Mouse (Mus musculus): ENCODE data around the gene Tnni2. TPM values are rescaled to one million over a fixed set of nuclear protein-coding genes. Genes with fewer than 3 reads are reported as not detected.

Tnni2 gene
- total RNA-seq, 1 experiment from 2014 or later = 18.2 TPM

DNA sequence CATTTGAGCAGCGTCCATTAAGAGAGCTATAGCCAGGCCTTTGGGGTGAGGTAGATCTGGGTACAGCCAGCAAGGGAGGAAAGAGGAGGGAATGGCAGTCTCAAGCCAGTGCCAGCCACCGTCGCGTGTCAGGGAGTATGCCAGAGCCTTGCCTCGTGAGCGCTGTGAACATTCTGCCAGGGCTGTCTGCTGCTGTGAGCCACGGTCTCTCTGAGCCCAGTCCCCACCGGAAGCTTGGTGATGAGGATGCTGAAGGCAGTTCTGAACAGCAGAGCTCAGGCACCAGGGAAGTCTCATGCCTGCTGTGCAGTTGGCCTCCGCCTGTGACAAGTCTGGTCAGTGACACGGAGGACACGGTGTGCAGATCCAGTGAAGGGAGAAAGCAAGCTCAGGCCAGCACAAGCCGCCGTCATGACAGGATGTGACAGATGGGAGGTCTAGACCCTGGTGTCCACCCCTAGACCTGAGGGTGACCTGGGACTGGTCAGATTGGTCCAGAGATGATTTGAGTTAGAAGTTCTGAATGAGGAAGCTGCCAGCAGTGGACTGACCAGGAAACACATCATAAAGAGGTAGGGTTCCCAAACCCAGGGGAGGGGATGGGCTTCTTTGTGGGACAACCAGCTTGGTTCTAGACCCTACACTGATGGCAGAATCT, 35.3 kb downstream of the Tnni2 start:
- no peak for ATAC-seq (ENCODE audit: extremely low read depth, insufficient number of reproducible peaks, low FRiP score, poor library complexity, severe bottlenecking)

DNA sequence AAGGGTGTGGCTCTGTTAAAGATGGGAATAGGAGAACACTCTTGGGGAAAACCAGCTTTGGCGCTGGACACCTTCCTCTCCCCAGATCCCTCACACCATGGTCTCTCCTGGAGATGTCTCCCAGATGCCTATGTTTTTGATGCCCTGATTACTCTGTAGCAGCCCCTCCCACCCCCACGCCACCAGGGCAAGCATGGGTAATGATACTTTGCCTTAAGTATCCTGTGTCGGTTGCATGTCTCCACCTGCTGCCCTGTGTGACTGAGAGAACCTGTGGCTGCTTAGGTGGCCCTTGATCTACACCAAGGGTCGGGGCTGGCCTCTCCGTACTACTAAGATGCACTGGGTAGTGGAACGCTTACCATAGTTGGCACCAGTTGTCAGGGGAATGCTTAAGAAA, 36.4 kb downstream of the Tnni2 start:
- ATAC-seq (ENCODE audit: extremely low read depth, insufficient number of reproducible peaks, low FRiP score, poor library complexity, severe bottlenecking) = no peak

DNA sequence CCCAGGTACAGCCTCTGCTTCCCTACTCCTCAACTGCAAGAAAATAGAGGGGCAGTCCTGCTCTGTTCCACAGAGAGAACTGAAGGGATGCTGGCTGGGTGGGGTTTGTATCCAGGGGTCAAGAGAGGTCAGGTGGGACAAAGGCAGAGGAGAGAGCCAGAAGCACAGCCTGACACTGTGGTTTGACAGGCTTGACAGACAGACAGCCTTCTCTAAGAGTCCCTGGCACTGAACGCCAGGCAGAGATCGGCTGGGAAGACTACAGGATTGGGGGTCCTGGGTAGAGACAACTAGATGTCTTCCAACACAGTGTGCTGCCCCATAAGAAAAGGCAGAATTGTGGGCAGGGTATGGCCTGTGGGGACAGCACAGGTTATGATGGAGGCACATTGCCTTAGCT, 37.0 kb downstream of the Tnni2 start:
- no peak for ATAC-seq (ENCODE audit: extremely low read depth, insufficient number of reproducible peaks, low FRiP score, poor library complexity, severe bottlenecking)

DNA sequence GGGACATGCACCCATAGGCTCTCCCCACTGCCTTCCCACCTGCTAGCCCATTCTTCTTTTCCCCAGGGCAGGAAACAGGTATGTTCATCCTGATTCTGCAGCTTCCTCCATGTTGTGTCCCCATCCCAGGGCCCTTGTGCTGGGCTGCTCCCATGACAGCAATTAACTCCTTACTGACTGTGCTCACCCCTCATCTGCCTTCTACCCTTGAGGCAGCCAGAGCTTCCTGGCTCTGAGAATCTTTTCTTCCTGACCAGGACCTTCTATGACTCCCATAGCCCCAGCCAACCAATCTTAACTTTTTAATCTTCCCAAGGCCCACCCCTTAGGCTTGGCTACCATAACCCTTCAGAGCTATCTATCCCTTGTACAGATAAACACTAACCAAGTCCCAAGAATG, 37.7 kb downstream of the Tnni2 start:
- no peak for ATAC-seq (ENCODE audit: extremely low read depth, insufficient number of reproducible peaks, low FRiP score, poor library complexity, severe bottlenecking)

DNA sequence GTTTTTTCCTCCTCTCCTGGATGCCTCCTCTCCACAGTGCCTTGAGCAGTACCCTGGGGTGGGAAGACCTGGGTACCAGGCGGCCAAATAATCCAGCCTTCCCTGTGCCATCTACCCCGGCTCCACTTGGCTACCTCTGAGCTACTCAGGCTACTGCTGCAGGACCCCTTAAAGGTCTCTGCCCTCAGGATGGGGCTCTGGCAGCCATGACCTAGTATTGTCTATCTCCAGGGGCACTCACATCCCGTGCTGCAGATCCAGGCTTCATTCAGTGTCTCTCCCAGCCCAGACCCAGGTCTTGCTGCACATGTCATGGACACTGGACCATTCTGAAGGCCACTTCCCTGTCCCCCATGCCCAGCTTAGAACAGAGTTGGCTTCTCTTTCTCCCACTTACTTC, 38.3 kb downstream of the Tnni2 start:
- no peak for ATAC-seq (ENCODE audit: extremely low read depth, insufficient number of reproducible peaks, low FRiP score, poor library complexity, severe bottlenecking)

DNA sequence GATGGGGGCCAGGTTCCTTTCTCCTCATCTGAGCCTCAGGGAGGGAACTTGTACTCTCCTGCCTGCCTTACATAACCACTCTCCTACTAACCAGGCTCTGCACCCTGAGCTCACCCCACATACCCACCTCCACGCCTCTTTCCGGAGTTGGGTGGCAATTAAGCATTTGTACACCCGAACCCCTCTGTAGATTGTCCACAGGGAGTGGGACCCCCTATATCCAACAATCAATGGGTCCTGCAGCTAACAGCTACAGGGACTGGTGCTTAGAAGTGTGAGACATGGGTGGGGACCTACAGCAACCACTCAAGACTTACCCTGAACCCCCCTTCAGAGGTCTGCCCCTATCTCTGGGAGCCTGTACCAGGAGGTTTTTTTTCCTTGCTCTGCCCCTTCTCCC, 39.1 kb downstream of the Tnni2 start:
- ATAC-seq (ENCODE audit: extremely low read depth, insufficient number of reproducible peaks, low FRiP score, poor library complexity, severe bottlenecking) = no peak

DNA sequence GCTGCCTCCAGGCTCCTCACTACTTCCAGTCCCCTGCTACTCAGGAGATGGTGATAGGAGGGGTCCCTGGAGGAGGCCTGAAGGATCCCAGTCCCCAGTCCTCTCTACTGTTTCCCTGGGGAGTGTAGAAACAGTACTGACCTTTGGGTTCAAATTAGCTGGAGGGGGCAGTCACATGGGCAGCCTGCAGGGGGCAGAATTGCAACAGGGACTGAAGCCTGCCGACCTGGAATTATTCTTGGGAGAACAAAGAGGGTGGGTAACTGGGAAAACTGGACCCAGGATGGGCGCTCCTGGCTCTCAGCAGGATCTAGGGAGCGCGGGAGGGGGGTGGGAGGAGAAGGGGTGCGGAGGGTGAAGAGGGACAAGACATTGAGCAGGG, 39.6 kb downstream of the Tnni2 start:
- no peak for ATAC-seq (ENCODE audit: extremely low read depth, insufficient number of reproducible peaks, low FRiP score, poor library complexity, severe bottlenecking)

DNA sequence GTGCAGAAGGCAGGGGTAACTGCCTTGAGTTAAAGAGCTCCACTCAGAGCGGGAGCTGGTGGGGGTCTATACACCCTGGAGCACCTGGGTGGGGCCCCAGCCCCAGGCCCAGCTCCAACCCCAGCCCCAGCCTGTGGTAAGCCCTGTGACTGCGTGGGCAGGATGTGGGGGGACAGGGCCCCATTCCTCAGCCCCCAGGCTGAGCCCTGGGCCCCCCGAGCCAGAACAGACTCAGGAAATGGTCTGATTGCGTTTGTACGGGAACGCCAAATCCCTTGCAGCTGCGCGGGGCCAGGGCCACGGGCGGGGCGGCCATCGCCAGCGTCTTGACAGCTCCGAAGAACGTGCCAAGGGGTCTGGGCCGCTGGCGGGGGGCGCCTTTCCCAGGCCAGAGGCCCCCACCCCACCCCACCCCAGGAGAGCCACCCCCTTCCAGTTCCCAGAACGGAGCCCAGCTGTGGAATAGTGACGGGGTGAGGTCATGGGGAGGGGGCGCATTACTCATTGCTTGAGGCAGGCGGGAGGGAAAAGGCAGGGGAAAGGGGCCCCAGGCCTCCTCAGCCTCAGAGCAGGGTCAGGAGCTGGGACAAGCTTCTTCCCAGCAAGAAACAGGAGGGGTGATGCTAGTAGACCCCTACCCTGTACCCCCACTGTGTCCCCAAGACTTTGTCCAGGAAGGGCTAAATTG, 40.1 kb downstream of the Tnni2 start:
- ATAC-seq (ENCODE audit: extremely low read depth, insufficient number of reproducible peaks, low FRiP score, poor library complexity, severe bottlenecking) = no peak

DNA sequence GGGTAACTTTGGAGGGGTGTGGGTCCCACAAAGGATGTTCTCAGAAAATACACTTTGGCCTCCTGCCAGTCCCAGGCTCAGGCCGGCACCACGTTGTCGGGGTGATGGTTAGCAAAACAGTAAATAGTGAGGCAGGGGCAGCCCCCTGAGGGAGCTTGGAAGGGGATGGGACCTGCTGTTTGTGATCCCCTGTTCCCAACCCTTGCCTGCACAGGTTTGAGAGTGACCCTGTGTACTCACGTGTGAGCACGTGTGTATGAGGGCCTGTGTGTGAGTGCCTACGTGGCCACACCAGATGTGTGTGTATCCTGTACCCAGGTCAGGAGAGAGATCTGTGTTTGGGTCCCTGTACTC, 40.6 kb downstream of the Tnni2 start:
- no peak for ATAC-seq (ENCODE audit: extremely low read depth, insufficient number of reproducible peaks, low FRiP score, poor library complexity, severe bottlenecking)

DNA sequence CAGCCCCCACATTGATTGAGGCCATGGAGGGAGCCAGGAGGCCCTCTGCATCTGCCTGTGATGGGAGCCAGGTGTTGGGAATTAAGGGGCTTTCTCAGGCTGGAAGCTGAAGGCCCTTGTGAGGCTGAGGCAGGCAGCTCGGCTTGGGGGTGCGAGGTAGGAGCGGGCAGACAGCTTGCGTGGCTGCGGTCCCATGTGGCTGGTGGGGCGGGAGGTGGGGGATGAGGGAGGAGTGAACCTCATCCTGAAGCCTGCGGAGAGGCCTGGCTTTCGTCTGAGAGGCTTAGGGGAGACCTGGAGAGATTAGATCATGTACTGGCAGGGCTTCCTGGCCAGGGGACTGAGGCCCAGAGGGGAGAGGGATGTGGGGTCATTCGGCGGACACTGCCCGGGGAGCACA, 41.5 kb downstream of the Tnni2 start:
- ATAC-seq (ENCODE audit: extremely low read depth, insufficient number of reproducible peaks, low FRiP score, poor library complexity, severe bottlenecking) = no peak

DNA sequence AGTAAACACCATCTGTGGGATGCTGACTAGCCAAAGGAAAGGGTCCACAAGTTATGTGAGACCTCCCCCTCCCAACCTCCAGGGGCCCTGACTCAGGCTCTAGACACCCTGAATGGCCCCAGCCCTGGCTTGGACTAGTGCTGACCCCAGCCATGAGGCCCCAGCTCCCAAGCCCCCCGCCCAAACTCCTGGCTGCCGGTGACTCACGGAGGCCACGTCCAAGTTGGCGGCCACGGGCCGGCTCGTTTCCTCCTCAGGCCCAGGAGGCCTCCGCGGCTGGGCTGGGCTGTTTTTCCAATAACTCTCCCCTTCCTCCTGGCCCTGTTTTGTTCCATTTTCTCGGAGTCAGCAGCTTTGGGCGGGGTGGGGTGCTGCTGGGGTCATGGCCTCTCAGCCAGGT, 43.2 kb downstream of the Tnni2 start:
- no peak for ATAC-seq (ENCODE audit: extremely low read depth, insufficient number of reproducible peaks, low FRiP score, poor library complexity, severe bottlenecking)

DNA sequence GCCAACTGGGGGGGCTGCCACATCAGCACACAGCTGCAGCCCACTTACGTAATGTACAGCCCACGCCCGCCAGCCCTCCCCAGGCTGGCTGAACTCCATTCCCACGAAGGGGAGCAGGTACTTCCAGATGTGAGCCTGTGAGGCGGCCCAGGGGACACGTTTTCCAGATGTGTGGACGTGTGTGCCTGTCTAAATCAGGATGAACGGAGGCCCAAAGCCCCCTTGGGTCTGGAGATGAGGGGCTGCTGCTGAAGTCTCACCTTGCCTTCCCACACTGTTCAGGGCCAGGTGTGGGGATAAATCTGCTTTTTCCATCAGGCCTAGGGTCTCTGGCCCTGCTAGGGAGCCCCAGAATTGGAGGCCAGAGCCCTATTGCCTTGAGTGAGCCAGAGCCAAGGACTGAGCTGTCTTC, 45.1 kb downstream of the Tnni2 start:
- no peak for ATAC-seq (ENCODE audit: extremely low read depth, insufficient number of reproducible peaks, low FRiP score, poor library complexity, severe bottlenecking)

DNA sequence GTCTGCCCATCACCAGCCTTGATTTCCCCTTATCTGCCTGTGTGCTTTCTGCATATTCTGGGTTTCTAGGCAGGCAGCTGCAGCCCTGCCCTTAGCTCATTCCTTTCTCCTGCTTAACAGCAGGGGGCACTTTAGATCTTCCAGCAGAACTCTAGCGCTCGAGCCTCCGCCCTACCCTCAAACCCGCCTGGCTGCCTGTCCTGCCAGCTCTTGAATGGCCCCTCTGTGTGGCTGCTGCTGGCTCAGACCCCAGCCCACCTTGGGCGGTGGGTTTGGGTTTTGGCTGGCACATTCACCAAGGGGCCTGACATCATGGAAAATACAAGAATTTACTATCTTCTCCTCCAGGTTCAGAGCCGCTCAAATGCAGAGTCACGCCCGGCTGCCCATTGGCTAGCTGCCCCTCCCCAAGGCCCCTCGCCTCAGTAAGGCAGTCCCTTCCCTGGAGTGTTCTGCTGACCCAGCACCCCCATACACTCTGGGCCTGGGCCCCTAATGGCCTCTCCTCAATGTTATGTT, 45.8 kb downstream of the Tnni2 start:
- no peak for ATAC-seq (ENCODE audit: extremely low read depth, insufficient number of reproducible peaks, low FRiP score, poor library complexity, severe bottlenecking)

DNA sequence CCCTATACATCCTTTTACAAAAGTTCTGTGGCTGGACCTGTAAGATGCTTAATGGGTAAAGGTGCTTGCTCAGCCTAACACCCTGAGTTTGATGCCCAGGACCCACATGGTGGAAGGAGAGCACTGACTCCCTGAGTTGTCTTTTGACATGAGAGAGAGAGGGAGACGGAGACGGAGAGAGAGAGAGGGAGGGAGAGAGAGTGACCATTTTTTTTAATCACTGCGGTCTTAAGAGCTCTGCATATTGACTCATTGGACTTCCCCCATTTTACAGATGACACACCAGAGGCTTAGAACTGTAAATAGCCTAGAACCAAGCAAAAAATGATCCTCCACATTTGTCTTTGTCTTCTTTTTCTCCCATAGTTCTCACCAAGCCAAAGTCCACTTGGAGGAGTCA, 46.4 kb downstream of the Tnni2 start:
- ATAC-seq (ENCODE audit: extremely low read depth, insufficient number of reproducible peaks, low FRiP score, poor library complexity, severe bottlenecking) = no peak

DNA sequence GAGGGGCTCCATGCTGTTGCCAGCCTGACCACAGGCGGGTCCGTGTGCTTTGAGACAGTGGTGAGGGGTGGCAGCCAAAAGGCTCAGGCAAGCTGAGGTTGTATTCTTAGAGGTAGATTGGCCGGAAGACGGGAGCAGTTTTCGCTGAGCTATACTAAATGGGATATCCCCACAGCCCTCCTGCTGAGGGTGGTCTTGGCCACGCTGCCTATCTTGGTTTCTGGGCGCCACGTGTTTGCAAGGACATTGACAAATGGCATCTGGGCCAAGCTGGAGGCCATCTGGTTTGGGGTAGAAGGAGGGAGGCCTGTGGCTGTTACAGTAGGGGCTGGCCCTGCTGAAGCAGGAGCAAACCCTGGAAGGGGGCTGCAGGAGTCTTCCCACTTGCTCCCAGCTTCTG, 51.9 kb downstream of the Tnni2 start:
- ATAC-seq (ENCODE audit: extremely low read depth, insufficient number of reproducible peaks, low FRiP score, poor library complexity, severe bottlenecking) = no peak

Other genes with a start within 250 kb of the Tnni2 start
- gene Krtap5-3, start 240.4 kb upstream of the Tnni2 start, total RNA-seq (2017) = not detected in 2 replicates
- gene Gm7579, start 229.9 kb upstream of the Tnni2 start, total RNA-seq (2017) = not detected in 2 replicates
- gene Krtap5-5, start 211.8 kb upstream of the Tnni2 start, total RNA-seq (2017) = not detected in 2 replicates
- not detected in 2 replicates for gene Gm40460, start 200.7 kb upstream of the Tnni2 start, total RNA-seq (2017)
- not detected in 2 replicates for gene Gm2431, start 183.5 kb upstream of the Tnni2 start, total RNA-seq (2017)
- gene Gm4559, start 167.4 kb upstream of the Tnni2 start, total RNA-seq (2017) = not detected in 2 replicates
- not detected in 2 replicates for gene Krtap5-1, start 144.7 kb upstream of the Tnni2 start, total RNA-seq (2017)
- not detected in 2 replicates for gene Krtap5-4, start 138.3 kb upstream of the Tnni2 start, total RNA-seq (2017)
- 0.81 and 0.86 TPM in 2 replicates for gene Ifitm10, start 68.1 kb upstream of the Tnni2 start, total RNA-seq (2017)
- gene Gm49369, start 59.1 kb upstream of the Tnni2 start, total RNA-seq (2017) = 494 and 495 TPM in 2 replicates
- 408 and 447 TPM in 2 replicates for gene Ctsd, start 53.8 kb upstream of the Tnni2 start, total RNA-seq (2017)
- gene Syt8, start 7.0 kb upstream of the Tnni2 start, total RNA-seq (2017) = 1.4 and 3.2 TPM in 2 replicates
- gene Lsp1, start 19.0 kb downstream of the Tnni2 start, total RNA-seq (2017) = 1,761 and 1,798 TPM in 2 replicates
- gene Tnnt3, start 57.0 kb downstream of the Tnni2 start, total RNA-seq (2017) = 20.0 and 20.4 TPM in 2 replicates
- gene Mrpl23, start 90.9 kb downstream of the Tnni2 start, total RNA-seq (2017) = 9.3 and 11.5 TPM in 2 replicates
- not detected in 2 replicates for gene Igf2, start 225.0 kb downstream of the Tnni2 start, total RNA-seq (2017)
- not detected in 2 replicates for gene Gm49394, start 228.1 kb downstream of the Tnni2 start, total RNA-seq (2017)

All from neutrophil, adult 5-6 weeks (primary cell).